Mouse (Mus musculus) kidney, adult 18-20 months (tissue): ENCODE results near the gene Brwd1.
"Not testable (repeated sequence)": the region's sequence is repeated elsewhere in the genome, so short reads cannot be mapped to it uniquely, and the experiment has no call there.

Experiments used
- DNase-seq: peaks from one replicate; pipeline ENCODE4 v3.0.0; 2021

The Brwd1 gene

GRCm38 (mm10) chr16:96080524-96080923 is 1.8 kb downstream of the Brwd1 start:
- DNase-seq = no peak

DNA sequence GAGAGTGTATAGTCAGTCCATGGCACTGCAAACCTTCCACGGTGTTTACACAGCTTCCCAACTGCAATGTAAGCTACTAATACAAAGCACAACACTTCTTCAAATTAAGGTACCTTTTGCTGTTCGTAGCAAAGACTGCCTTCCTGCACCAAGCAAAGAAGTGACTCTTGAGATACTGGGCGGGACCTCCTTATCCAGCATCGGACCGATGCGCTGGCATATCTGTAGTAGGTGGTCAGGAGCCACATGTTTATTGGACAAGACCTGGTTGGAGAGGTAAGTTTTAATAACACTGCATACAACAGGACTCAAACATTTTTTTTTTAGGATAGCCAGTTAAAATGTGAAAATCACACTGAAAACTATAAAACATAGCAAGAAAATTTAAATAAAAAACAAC is 14.0 kb downstream of the Brwd1 start:
- no peak for DNase-seq

- no peak for DNase-seq
Observed at GRCm38 (mm10) chr16:96066174-96066573, 16.2 kb downstream of the Brwd1 start.

DNA sequence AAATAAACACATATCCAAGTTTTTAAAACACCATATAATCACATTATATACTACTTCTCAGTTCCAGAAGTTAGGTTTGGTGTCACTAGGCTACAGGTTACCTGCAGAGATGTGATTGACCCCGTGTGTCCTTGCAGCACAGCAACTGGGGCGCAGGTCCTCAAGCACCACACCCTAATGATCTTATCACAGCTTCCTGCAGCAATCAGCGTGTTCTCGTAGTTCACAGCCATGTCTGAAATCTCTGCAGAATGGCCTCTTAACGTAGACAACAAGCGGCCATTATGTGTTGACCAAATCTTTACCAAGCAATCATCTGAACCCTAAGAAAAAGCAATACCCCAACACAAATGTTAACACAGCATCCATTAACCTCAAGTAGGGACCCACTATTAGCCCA is 17.7 kb downstream of the Brwd1 start:
- no peak for DNase-seq

- peak; percentile 59 for DNase-seq
Observed at GRCm38 (mm10) chr16:96044096-96044495, 38.2 kb downstream of the Brwd1 start.

DNA sequence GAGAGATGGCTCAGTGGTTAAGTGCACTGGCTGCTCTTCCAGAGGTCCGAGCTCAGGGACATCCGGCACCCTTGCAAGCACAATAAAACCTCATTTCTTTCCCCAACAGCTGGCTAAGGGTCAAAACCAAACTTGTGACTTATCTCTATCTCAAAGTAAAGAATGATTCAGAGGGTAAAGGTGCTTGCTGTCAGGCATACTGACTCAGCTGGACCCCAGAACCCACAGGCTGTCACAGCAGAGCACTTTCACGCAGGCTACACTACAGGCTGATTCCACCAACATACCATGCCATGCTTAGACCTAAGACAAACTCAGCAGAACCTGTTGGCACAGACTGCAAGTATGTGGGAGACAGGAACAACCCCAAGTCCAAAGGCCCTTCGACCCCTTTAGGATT is 41.6 kb downstream of the Brwd1 start:
- DNase-seq = no peak

GRCm38 (mm10) chr16:96039538-96039937 is 42.8 kb downstream of the Brwd1 start:
- no peak for DNase-seq

- DNase-seq = no peak
Observed at GRCm38 (mm10) chr16:96034473-96034872, 47.9 kb downstream of the Brwd1 start.

GRCm38 (mm10) chr16:96032368-96033043 is 49.8 kb downstream of the Brwd1 start:
- no peak for DNase-seq

- peak; percentile 19 for DNase-seq
Observed at GRCm38 (mm10) chr16:96030476-96031102, 51.7 kb downstream of the Brwd1 start.

DNA sequence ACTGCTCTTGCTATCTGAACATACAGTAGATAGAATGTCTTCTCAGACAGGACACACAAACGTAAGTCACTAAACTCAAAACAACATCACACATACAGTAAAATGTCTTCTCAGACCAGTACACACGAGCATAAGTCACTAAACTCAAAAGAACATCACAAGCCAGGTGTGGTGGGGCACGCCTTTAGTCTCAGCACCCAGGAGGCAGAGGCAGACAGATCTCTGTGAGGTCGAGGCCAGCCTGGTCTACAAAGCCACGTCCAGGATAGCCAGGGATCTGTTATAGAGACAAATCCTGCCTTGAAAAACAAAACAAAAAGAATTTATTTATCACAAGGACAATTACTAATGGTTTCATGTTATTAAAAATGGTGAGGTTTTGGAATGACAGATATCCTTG is 56.1 kb downstream of the Brwd1 start:
- no peak for DNase-seq

DNA sequence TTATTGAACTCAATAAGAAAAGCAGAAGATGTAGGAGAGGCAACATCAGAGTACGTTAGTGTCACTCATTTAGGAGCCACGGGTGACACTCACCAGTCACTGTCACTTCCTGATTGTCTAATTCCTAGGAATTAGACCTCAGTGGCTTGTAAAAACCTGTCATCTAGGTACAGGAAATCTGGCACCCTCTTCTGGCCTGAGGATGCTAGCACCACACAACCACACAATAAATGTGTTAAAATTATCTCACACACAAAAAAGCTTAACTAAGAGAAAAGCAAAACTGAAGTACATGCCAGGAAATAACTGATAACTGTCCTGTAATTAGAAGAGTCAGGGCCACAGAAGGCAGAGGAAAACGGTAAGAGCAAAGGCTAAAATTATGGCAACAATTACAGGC is 57.1 kb downstream of the Brwd1 start:
- DNase-seq = no peak

- DNase-seq = no peak
Observed at GRCm38 (mm10) chr16:96021045-96021444, 61.3 kb downstream of the Brwd1 start.

DNA sequence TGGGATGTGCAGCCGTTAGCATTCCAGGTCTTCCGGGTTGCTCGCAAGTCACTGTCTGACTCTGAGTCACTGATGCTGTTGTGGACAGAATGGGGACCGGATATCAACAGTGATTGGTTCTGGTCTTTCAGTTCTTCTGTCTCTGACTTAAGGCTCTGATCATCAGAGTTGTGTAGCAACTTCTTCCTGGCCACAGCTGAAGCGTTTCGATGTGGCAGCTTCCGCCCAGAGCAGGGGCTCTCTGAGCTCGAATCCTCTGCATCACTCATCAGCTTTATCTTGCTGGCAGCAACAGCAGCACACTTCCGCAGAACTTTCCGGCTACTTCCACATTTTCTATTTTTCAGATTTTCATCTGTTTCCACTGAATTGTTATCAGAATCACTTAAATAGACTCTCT is 73.2 kb downstream of the Brwd1 start:
- not testable (repeated sequence) for DNase-seq

DNA sequence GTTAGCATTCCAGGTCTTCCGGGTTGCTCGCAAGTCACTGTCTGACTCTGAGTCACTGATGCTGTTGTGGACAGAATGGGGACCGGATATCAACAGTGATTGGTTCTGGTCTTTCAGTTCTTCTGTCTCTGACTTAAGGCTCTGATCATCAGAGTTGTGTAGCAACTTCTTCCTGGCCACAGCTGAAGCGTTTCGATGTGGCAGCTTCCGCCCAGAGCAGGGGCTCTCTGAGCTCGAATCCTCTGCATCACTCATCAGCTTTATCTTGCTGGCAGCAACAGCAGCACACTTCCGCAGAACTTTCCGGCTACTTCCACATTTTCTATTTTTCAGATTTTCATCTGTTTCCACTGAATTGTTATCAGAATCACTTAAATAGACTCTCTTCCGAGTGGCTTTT is 78.0 kb downstream of the Brwd1 start:
- not testable (repeated sequence) for DNase-seq

- no peak for DNase-seq
Observed at GRCm38 (mm10) chr16:95999291-95999690, 83.0 kb downstream of the Brwd1 start.

- DNase-seq = no peak
Observed at GRCm38 (mm10) chr16:95996156-95996555, 86.2 kb downstream of the Brwd1 start.

GRCm38 (mm10) chr16:95994576-95994975 is 87.8 kb downstream of the Brwd1 start:
- DNase-seq = not testable (repeated sequence)

DNA sequence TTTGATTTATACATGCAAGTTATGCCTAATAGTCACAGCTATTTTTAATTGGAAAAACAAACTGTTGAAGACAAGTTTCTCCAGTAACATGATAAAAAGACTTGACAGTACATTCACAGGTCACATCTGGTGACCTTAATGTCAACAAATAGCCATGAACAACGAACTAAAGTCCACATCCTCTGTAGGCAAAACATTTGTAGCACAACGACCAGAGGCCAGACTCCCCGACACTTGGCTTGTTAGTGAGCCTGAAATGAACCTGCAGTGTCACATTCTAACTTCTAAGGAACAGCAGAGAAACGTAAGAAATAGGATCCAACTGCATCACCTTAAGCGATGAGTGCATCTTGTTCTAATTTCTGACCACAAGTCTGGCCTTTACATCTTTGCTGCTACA is 89.7 kb downstream of the Brwd1 start:
- DNase-seq = no peak

GRCm38 (mm10) chr16:95991122-95991900 is 91.0 kb downstream of the Brwd1 start:
- no peak for DNase-seq

DNA sequence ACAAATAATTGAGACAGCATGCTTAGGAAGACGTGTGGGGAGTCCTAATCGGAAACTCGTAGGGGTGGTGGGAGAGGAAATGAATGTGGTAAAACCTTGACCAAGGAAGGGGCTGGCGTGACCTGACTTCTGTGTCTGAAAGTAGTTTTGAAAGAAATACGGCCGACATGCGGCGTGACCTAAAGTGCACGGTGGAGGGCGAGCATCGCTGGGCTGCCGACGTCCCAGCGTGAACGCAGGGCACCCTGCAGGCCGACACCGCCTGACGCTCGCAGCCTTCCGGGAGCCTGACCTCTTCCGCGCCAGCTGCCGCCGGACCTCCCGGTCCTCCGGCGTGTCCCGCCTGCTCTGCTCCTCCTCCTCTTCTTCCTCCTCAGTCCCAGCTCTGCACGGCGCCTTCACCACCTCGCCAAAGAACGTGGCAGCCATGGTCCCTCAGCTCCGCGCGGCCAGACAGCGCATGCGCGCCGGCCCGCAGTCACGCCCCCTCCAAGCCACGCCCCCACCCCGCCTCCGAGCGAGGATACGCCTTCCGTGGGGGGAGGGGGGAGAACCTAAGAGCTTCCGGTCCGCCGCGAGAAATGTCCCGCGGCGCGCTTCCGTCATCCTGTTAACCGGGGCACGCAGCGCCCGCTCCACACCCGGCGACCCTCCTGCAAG is 91.7 kb downstream of the Brwd1 start, which contains the start of gene Psmg1:
TSS of gene Psmg1 (minus strand) at position 499 of the 660 bp plus-strand sequence.
- DNase-seq = peak; percentile 98

DNA sequence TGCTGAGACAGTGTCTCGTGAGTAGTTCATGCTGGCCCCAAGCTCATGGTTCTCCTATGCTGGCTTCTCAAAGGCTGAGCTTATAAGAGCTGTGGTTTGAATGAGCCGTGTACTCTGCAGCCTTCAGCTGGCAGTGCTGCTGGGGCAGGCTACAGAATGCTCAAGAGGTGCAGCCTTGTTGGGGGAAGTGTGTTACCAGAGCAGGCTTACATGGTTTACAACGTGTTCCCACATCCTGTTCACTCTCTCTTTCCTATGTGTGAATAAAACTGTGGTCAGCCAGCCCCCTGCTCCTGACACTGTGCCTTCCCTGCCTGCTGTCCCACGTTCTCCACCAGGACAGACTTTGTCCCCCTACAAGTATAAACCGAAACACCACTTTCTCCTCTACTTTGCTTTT is 97.4 kb downstream of the Brwd1 start:
- DNase-seq = no peak

DNA sequence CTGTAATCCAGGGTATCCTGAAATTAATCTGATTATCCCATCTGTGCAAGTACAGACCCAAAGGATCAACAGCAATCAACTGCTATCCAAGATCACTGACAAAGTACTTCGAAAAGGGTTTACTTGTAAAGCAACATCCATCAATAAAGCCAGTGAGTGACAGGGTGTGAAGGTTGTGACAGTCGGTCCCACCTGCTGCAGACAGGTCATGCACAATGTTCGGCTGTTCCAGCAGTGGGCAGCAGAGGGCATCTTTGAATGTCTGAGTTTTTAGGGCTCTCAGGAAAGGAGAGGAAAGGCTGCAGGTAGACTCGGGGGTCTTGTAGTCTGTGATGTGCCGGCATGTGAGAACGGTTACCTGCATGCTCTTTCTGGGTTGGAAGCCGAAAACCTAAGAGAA is 98.7 kb downstream of the Brwd1 start:
- no peak for DNase-seq
